Mouse (Mus musculus): Measurements from ENCODE around the gene Nutf2.

- TF ChIP-seq TAL1 (conservative IDR thresholded peaks at IDR 0.05; ENCODE audit: low read depth, low read length), result no peak
- TF ChIP-seq CTCF (IDR thresholded peaks at IDR 0.05; ENCODE audit: low read depth, low read length), result no peak
- no peak for TF ChIP-seq GATA1 (IDR thresholded peaks at IDR 0.05; ENCODE audit: borderline replicate concordance, low read length)
These were observed 20.6 kb downstream of the Nutf2 start, which contains the start of gene Edc4 for GRCm38 (mm10) chr8:105880754-105881520.

All from G1E (cell line).